Mouse (Mus musculus) limb, embryonic 14.5 days (tissue): ENCODE results near the gene Hspa14. TPM values are rescaled to one million over a fixed set of nuclear protein-coding genes. Genes with fewer than 3 reads are reported as not detected.

Experiments
- ATAC-seq: fragments of 200-750 bp; cut with Nextera tagmentation; 2 replicates; pipeline ENCODE4 v1.8.0; 2017; ENCODE audit warnings: low read depth, moderate number of reproducible peaks, moderate TSS enrichment; ENCODE audit not compliant: low FRiP score
- DNase-seq: peaks from one replicate; pipeline ENCODE4 v3.0.0-alpha.2; 2015; ENCODE audit warnings: low spot score
- H3K27ac ChIP-seq: fragments of 300-500 bp; sonication (generic); replicated peaks from 2 replicates; pipeline ENCODE4 v1.5.1; 2014; ENCODE audit warnings: low read depth, mild to moderate bottlenecking, low read length, moderate library complexity, mixed read lengths
- H3K27me3 ChIP-seq: fragments of 300-500 bp; sonication (generic); 2 replicates; pipeline ENCODE4 v1.6.1; 2014; ENCODE audit warnings: low read length, mixed read lengths; ENCODE audit not compliant: control insufficient read depth, insufficient read depth
- H3K36me3 ChIP-seq: fragments of 300-500 bp; sonication (generic); 2 replicates; pipeline ENCODE4 v1.6.1; 2014; ENCODE audit warnings: mild to moderate bottlenecking, low read length, moderate library complexity, mixed read lengths; ENCODE audit not compliant: control insufficient read depth, insufficient read depth
- H3K4me1 ChIP-seq: fragments of 300-500 bp; sonication (generic); 2 replicates; pipeline ENCODE4 v1.6.1; 2014; ENCODE audit warnings: antibody characterized with exemption, low read length, mixed read lengths; ENCODE audit not compliant: control insufficient read depth, insufficient read depth
- H3K4me2 ChIP-seq: fragments of 300-500 bp; sonication (generic); replicated peaks from 2 replicates; pipeline ENCODE4 v1.6.1; 2014; ENCODE audit warnings: low read depth, mild to moderate bottlenecking, low read length, moderate library complexity; ENCODE audit not compliant: severe bottlenecking
- H3K4me3 ChIP-seq: fragments of 300-500 bp; sonication (generic); replicated peaks from 2 replicates; pipeline ENCODE4 v1.5.1; 2014; ENCODE audit warnings: low read length
- H3K9ac ChIP-seq: fragments of 300-500 bp; sonication (generic); 2 replicates; pipeline ENCODE4 v1.6.1; 2014; ENCODE audit warnings: mild to moderate bottlenecking, low read depth, low read length, moderate library complexity; ENCODE audit not compliant: severe bottlenecking
- H3K9me3 ChIP-seq: fragments of 300-500 bp; sonication (generic); 2 replicates; pipeline ENCODE4 v1.6.1; 2016; ENCODE audit warnings: low read length; ENCODE audit not compliant: control insufficient read depth
- POLR2A ChIP-seq: fragments of 200-500 bp; IDR thresholded peaks from 2 replicates; pipeline ENCODE4 v1.8.0; 2012; ENCODE audit warnings: inconsistent platforms, mild to moderate bottlenecking, moderate library complexity, borderline replicate concordance; ENCODE audit not compliant: insufficient read depth, insufficient read length; ENCODE audit errors: extremely low read depth
- WGBS: fragments of 180-500 bp; shearing (Covaris S2); extraction: QIAGEN DNeasy Blood & Tissue Kit; methylation state at CpG from one replicate; pipeline ENCODE4 v1.1.7; 2014; 5-methylcytosine and 5-hydroxymethylcytosine counted together
- polyA plus RNA-seq, 2 experiments: library from polyadenylated mRNA; depleted of rRNA in 1 of 2; stranded (reverse) in 1 of 2; unstranded in 1 of 2; fragments of >200 nt; fragmentation: Nextera tagmentation in 1 of 2; extraction: Ambion mirVana in 1 of 2; gene quantifications; 2 replicates each; pipeline versions ENCODE4 v1.2.1 to v1.2.3; 2012 to 2014

Gene Hspa14
- polyA plus RNA-seq, 2 experiments, result 82.6 to 88.2 TPM

- peaks cover 29% of the 10 kb centered on the region for H3K36me3 ChIP-seq
- no peaks in the 10 kb centered on the region for H3K9me3 ChIP-seq
- no peaks in the 10 kb centered on the region for H3K27me3 ChIP-seq
- no peak overlapping the region for H3K9ac ChIP-seq
- H3K4me3 ChIP-seq, result no peak overlapping the region
- no peak for DNase-seq
- H3K27ac ChIP-seq, result no peak overlapping the region
- no peak for ATAC-seq
- H3K4me2 ChIP-seq, result no peak overlapping the region
- H3K4me1 ChIP-seq, result no peaks in the 10 kb centered on the region
- no peak for TF ChIP-seq POLR2A
- 84% methylated on average over 4 of the region's 4 CpGs for WGBS
Measured at GRCm38 (mm10) chr2:3456590-3456989, 56.0 kb downstream of the Hspa14 start.

GRCm38 (mm10) chr2:3453096-3453495 is 59.5 kb downstream of the Hspa14 start:
- DNase-seq (no peak), ATAC-seq (no peak)
- TF ChIP-seq POLR2A, result no peak
- Histone ChIP-seq H3K4me1 (no peaks in the 10 kb centered on the region), H3K27ac (no peak overlapping the region), H3K4me3 (no peak overlapping the region), H3K9me3 (no peaks in the 10 kb centered on the region), H3K27me3 (no peaks in the 10 kb centered on the region), H3K4me2 (no peak overlapping the region), H3K9ac (no peak overlapping the region), H3K36me3 (peaks cover 30% of the 10 kb centered on the region)
- 89% methylated on average over 3 of the region's 3 CpGs for WGBS

- no peak for ATAC-seq
- no peak overlapping the region for H3K4me3 ChIP-seq
- DNase-seq, result no peak
- no peak overlapping the region for H3K9ac ChIP-seq
- H3K4me1 ChIP-seq, result no peaks in the 10 kb centered on the region
- no peaks in the 10 kb centered on the region for H3K9me3 ChIP-seq
- no peak overlapping the region for H3K4me2 ChIP-seq
- H3K36me3 ChIP-seq, result peaks cover 18% of the 10 kb centered on the region
- no peaks in the 10 kb centered on the region for H3K27me3 ChIP-seq
- no peak overlapping the region for H3K27ac ChIP-seq
- 75% methylated on average over 2 of the region's 2 CpGs for WGBS
- no peak for TF ChIP-seq POLR2A
Measured at GRCm38 (mm10) chr2:3449431-3449830, 63.2 kb downstream of the Hspa14 start.

- DNase-seq, result no peak
- Histone ChIP-seq H3K4me2 (no peak overlapping the region), H3K9me3 (no peaks in the 10 kb centered on the region), H3K27me3 (no peaks in the 10 kb centered on the region), H3K4me3 (no peak overlapping the region), H3K36me3 (peaks cover 13% of the 10 kb centered on the region), H3K9ac (no peak overlapping the region), H3K4me1 (no peaks in the 10 kb centered on the region), H3K27ac (no peak overlapping the region)
- no peak for TF ChIP-seq POLR2A
- 68% methylated on average over 4 of the region's 4 CpGs for WGBS
- no peak for ATAC-seq
Measured at GRCm38 (mm10) chr2:3445984-3446383, 66.6 kb downstream of the Hspa14 start.

DNA sequence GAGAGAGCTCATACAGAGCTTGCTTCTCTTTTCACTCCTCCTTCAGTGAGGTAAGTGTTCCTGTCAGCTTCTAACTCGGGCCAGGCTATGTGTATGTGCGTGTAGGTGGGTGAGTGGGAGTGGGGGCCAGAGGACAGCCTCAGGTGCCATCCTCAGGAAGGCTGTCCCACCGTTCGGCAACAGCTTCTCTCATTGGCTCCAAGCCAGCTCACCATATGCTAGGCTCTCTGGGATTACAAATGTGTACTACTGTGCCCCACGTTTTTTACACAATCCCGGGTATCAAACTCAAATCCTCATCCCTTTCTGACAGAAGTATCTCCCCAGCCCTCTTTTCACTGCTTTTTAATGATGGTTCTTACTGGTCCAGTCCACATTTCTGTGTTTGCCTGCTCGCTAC is 68.4 kb downstream of the Hspa14 start:
- Histone ChIP-seq H3K36me3 (peaks cover 9% of the 10 kb centered on the region; the same call in 1 of the 2 replicates), H3K27me3 (no peaks in the 10 kb centered on the region), H3K9ac (no peak overlapping the region), H3K4me3 (no peak overlapping the region), H3K4me2 (no peak overlapping the region), H3K4me1 (no peaks in the 10 kb centered on the region), H3K27ac (no peak overlapping the region), H3K9me3 (no peaks in the 10 kb centered on the region)
- ATAC-seq, result no peak
- DNase-seq, result no peak
- WGBS, result 66% methylated on average over 7 of the region's 7 CpGs
- no peak for TF ChIP-seq POLR2A

Other genes with a start within 250 kb of the Hspa14 start
- 14.3 and 15.4 TPM in 2 replicates for gene Nmt2, start 228.6 kb downstream of the Hspa14 start, polyA plus RNA-seq (2012; rRNA removed)
- gene Nmt2, start 228.6 kb downstream of the Hspa14 start, polyA plus RNA-seq (2014; fragmentation: Nextera tagmentation; extraction: Ambion mirVana), result 33.7 and 37.5 TPM in 2 replicates
- gene Rpp38, start 180.2 kb downstream of the Hspa14 start, polyA plus RNA-seq (2012; rRNA removed), result 11.6 and 19.2 TPM in 2 replicates
- 23.4 and 24.9 TPM in 2 replicates for gene Rpp38, start 180.2 kb downstream of the Hspa14 start, polyA plus RNA-seq (2014; fragmentation: Nextera tagmentation; extraction: Ambion mirVana)
- 0.17 and 0.34 TPM in 2 replicates for gene Acbd7, start 176.6 kb downstream of the Hspa14 start, polyA plus RNA-seq (2012; rRNA removed)
- 0.41 and 1.0 TPM in 2 replicates for gene Acbd7, start 176.6 kb downstream of the Hspa14 start, polyA plus RNA-seq (2014; fragmentation: Nextera tagmentation; extraction: Ambion mirVana)
- gene Olah, start 115.6 kb downstream of the Hspa14 start, polyA plus RNA-seq (2012; rRNA removed), result 0.10 and 0.15 TPM in 2 replicates
- 0.12 TPM in 1 of 2 replicates, not detected in the other for gene Olah, start 115.6 kb downstream of the Hspa14 start, polyA plus RNA-seq (2014; fragmentation: Nextera tagmentation; extraction: Ambion mirVana)
- 0.20 TPM in 1 of 2 replicates, not detected in the other for gene Meig1, start 90.2 kb downstream of the Hspa14 start, polyA plus RNA-seq (2012; rRNA removed)
- not detected in 2 replicates for gene Meig1, start 90.2 kb downstream of the Hspa14 start, polyA plus RNA-seq (2014; fragmentation: Nextera tagmentation; extraction: Ambion mirVana)
- 9.0 and 10.5 TPM in 2 replicates for gene Dclre1c, start 88.7 kb downstream of the Hspa14 start, polyA plus RNA-seq (2012; rRNA removed)
- 7.0 and 7.3 TPM in 2 replicates for gene Dclre1c, start 88.7 kb downstream of the Hspa14 start, polyA plus RNA-seq (2014; fragmentation: Nextera tagmentation; extraction: Ambion mirVana)
- gene Suv39h2, start 37.8 kb downstream of the Hspa14 start, polyA plus RNA-seq (2012; rRNA removed), result 7.5 and 9.2 TPM in 2 replicates
- gene Suv39h2, start 37.8 kb downstream of the Hspa14 start, polyA plus RNA-seq (2014; fragmentation: Nextera tagmentation; extraction: Ambion mirVana), result 15.4 and 17.6 TPM in 2 replicates
- gene Gm45902, start within 50 bp of the Hspa14 start, polyA plus RNA-seq (2012; rRNA removed), result 4.2 and 4.4 TPM in 2 replicates
- 3.8 and 4.7 TPM in 2 replicates for gene Gm45902, start within 50 bp of the Hspa14 start, polyA plus RNA-seq (2014; fragmentation: Nextera tagmentation; extraction: Ambion mirVana)
- gene Cdnf, start 216 bp upstream of the Hspa14 start, polyA plus RNA-seq (2012; rRNA removed), result 0.34 and 0.73 TPM in 2 replicates
- 0.08 and 0.32 TPM in 2 replicates for gene Cdnf, start 216 bp upstream of the Hspa14 start, polyA plus RNA-seq (2014; fragmentation: Nextera tagmentation; extraction: Ambion mirVana)
- 25.7 and 26.1 TPM in 2 replicates for gene Fam107b, start 57.7 kb upstream of the Hspa14 start, polyA plus RNA-seq (2012; rRNA removed)
- 43.6 and 49.1 TPM in 2 replicates for gene Fam107b, start 57.7 kb upstream of the Hspa14 start, polyA plus RNA-seq (2014; fragmentation: Nextera tagmentation; extraction: Ambion mirVana)